Mouse (Mus musculus): ENCODE results near the gene Adssl1.

Gene Adssl1

DNA sequence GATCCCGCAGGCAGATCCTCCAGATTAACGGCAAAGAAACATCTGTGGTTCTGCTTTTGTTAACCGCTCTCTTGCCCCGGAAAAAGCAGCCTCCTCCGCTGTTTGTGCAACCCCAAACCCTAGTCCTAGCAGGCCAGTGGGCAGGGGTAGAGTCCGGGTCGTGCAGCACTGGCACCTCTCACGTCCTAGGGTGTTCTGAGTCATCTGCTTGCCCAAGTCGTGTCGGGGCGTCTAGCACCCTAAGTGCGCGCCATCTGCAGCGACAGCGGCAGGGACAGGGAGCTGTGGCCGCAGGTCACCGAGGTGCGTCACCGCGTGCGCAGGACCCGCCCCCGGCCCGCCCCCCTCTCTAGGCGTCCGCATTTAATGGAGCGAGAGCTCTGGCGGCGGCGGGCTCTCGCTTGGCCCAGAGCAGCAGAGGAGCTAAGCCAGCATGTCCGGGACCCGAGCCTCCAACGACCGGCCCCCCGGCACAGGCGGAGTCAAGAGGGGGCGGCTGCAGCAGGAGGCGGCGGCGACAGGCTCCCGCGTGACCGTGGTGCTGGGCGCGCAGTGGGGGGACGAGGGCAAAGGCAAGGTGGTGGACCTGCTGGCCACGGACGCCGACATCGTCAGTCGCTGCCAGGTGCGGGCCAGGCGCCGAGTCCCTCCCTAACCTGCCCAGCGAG, at the start of gene Adssl1:
TSS of gene Adssl1 (plus strand) at position 360 of the 668 bp plus-strand sequence.
- in situ Hi-C loops (cut with MboI; ENCODE audit: low sequenced_read_pairs) = loop anchor here (10.0 kb wide), 1 partner anchor 65 kb away; no protein-coding TSS in a partner anchor

DNA sequence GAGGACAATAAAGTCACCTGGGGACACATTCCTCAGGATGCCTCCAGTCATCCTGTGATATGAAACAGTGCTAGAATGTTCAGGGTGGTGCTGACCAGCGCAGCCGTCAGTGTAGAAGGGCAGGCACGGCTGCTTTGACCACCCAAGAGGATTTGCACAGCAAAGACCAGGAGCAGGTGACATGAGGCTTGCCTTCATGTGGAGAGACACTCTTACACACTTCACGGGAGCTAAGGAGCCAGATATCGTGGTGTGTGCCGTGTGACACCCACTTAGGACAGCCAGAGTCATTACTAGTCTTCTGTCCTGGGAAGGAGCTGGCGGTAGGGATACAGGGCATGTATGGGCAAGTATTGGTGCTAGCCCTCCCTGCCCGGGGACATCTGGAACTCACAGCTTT, 49.7 kb upstream of the Adssl1 start:
- in situ Hi-C loops (cut with MboI; ENCODE audit: low sequenced_read_pairs) = no loop called here

GRCm38 (mm10) chr12:112571064-112571463, 48.8 kb upstream of the Adssl1 start:
- in situ Hi-C loops (cut with MboI; ENCODE audit: low sequenced_read_pairs) = no loop called here

DNA sequence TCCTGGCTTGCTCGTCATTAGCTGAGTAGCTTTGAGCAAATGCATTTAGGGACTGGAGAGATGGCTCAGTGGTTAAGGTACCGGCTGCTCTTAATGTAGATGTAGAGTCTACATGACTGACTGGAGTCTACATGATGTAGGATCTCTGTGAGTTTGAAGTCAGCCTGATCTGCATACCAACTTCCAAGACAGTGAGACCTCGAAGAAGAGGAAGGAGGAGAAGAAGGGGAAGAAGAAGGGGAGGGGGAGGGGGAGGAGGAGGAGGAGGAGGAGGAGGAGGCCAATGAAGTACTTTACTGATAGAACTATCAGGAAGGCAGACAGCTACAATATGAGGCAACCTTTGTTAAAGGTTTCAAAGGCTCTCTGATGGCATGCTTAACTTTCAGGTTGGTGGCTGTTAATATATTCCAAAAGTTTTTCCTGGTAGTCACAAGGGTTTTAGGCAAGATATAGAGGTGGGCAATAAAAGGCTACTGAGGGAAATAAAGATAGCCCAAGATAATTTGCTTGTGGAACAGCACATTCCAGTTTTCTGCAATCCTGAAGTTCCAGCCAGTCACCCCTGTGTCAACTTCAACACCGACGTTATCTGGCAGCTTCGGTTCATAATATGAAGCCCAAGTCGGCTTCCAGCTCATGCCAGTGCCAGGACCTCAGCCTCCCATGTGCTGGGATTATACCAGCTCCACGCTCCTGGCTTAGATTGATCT, 44.4 kb upstream of the Adssl1 start:
- in situ Hi-C loops (cut with MboI; ENCODE audit: low sequenced_read_pairs) = no loop called here

DNA sequence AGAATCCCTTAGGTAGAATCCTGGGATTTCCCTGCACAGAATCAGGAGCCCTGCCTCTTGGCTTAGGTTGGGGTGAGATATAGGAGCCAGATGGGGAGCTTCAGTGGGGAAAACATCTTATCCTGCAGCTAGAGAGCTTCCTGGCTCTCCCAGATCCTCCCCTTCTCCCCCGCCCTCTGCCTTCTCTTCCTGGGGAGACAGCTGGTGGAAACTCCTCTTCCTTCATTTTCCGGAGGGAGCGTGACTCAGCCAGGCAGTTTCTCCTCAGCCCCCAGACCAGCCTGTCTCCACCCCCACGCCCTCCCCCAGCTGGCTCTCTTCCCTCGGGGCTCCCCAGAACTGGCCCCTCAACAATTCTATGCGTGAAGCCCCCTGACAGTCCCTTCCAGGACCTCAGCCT, 43.5 kb upstream of the Adssl1 start:
- in situ Hi-C loops (cut with MboI; ENCODE audit: low sequenced_read_pairs) = no loop called here

GRCm38 (mm10) chr12:112576749-112577148, 43.1 kb upstream of the Adssl1 start:
- in situ Hi-C loops (cut with MboI; ENCODE audit: low sequenced_read_pairs) = no loop called here

GRCm38 (mm10) chr12:112578296-112579090, 41.4 kb upstream of the Adssl1 start:
- in situ Hi-C loops (cut with MboI; ENCODE audit: low sequenced_read_pairs) = no loop called here

- in situ Hi-C loops (cut with MboI; ENCODE audit: low sequenced_read_pairs) = no loop called here
Observed at GRCm38 (mm10) chr12:112579430-112579829, 40.4 kb upstream of the Adssl1 start.

DNA sequence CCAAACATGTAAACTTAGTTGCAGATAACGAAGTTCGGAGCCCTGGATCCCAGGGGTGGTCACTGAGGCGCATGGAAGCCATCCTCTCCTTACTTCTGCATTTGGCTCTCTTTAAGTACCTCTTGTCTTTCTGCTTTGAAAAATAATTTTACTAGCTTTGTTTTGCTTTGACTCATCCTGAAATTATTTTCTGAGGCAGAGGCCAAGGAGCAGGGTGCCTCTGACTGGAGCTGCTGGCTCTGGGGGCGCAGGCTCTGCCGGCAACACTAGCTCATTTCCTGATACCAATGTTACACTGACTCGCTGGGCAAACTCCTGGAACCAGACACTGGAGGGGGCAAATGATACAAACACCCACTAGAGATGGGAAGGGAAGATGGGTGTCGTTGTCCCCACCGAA, 39.9 kb upstream of the Adssl1 start:
- in situ Hi-C loops (cut with MboI; ENCODE audit: low sequenced_read_pairs) = no loop called here

DNA sequence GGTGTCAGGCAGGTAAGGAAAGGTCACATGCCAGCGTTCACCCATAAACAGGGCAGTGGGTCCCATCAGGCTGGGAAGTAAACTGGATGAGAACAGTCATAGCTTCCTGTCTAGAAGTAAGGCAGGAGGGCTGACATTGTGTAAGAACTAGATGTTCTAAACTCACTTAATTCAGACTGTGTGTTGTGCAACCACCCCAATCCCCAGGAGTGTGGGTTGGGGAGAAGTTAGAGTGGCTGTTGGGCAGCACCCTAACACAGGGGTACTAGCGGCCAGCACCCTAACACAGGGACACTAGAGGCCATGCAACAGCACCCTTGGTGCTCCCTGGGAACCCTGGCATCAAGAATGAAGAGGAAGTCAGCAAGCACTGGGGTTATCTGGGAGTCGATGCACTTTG, 38.7 kb upstream of the Adssl1 start:
- in situ Hi-C loops (cut with MboI; ENCODE audit: low sequenced_read_pairs) = no loop called here

- in situ Hi-C loops (cut with MboI; ENCODE audit: low sequenced_read_pairs) = no loop called here
Observed at GRCm38 (mm10) chr12:112584954-112585353, 34.9 kb upstream of the Adssl1 start.

- in situ Hi-C loops (cut with MboI; ENCODE audit: low sequenced_read_pairs) = no loop called here
Observed at GRCm38 (mm10) chr12:112585924-112586538, 33.8 kb upstream of the Adssl1 start.

- in situ Hi-C loops (cut with MboI; ENCODE audit: low sequenced_read_pairs) = no loop called here
Observed at GRCm38 (mm10) chr12:112587125-112588124, 32.4 kb upstream of the Adssl1 start.

DNA sequence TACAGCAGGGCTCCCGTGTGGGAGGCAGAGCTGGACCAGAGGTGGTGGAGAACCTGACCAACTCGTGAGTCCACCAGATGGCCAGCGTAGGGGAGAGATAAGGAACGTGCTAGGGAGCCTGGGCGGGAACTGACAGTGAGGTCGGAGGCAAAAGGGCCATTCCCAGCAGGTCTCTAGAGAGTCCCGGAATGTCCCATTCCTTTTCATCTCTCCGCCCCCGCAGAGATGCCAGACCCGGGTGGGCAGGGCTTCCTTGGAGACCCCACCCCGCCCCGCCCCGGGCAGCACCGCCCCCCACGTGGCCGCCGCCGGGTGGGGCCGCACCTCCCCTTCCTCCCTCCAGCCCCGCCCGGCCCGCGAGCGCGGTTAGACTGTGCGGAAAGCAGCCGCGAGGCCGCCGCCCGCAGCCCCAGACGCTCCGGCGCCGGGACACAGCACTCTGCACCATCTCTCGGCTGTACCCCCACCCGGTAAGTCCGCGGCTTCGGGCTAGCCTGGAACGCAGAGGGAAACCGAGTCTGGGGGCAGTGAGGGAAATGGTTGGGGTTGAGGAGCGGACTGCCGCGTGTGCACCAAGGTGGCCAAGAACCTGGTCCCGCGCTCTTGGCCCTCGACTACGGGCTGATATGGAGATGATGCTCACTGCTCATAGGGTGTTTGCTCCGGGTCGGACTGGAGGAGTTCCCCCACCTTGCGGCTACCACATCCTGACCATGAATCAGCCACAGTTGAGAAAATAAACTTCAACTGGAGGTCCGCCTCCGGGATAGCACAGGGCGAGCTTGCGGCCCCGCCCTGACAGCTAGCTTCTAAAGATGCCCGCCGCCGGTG, 31.2 kb upstream of the Adssl1 start, which contains the start of gene Inf2:
TSS of gene Inf2 (plus strand) at position 359 of the 831 bp plus-strand sequence.
- in situ Hi-C loops (cut with MboI; ENCODE audit: low sequenced_read_pairs) = no loop called here

DNA sequence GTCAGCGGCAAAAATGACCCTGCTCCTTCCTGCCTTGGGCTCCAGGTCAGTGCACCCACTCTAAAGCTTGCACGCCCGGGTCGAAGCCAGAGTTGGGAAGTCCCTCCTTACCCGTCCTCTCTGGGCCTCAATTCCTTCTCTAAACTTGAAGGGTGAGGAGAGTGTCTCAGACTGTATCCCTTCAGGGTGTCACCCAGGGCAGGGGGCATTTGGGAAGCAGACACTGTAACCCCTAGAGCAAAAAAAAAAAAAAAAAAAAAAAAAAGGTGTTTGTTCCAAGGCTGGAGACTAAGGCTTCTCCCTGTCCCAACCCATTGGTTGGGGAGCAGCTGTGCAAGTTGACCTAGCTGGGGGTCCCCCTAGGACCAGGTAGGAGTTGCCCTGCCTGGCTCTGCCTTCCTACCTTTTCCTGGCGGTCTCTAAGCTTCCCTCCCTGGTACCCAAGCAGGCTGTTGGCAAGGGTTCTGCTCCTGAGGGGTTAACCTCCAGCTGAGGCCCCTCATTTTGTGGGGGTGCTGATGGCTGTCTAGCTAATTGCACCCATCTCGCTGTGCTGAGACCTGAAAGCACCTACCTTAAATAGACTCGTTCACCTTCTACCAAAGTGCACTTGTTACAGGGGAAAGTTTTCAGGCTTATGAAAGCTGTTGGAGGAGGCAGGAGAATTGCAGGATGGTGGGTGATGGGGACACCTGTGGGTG, 30.2 kb upstream of the Adssl1 start:
- in situ Hi-C loops (cut with MboI; ENCODE audit: low sequenced_read_pairs) = no loop called here

- in situ Hi-C loops (cut with MboI; ENCODE audit: low sequenced_read_pairs) = no loop called here
Observed at GRCm38 (mm10) chr12:112590566-112591239, 29.1 kb upstream of the Adssl1 start.

DNA sequence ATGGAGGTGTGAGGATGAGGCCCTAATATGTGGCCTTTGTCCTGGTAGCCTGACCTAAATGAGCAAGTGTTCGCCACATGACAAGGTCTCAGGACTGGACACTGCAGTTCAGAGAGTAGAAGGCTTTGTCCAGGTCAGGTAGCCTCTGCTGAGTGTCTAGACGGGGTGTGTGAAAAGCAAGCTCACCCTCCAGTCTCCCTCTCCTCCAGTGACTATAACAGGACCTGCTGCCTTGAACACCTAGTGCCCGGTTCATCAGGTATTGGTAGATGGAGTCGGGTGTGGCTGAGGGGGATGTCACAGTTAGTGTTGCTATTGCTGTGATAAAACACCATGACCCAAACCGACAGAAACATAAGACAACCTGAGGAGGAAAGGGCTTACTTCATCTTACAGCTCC, 28.6 kb upstream of the Adssl1 start:
- in situ Hi-C loops (cut with MboI; ENCODE audit: low sequenced_read_pairs) = no loop called here

- in situ Hi-C loops (cut with MboI; ENCODE audit: low sequenced_read_pairs) = no loop called here
Observed at GRCm38 (mm10) chr12:112591730-112592129, 28.1 kb upstream of the Adssl1 start.

Measured in CH12F3 (cell line).